Comparison of ENCODE assay signal across 8 mouse cellular contexts in the genomic region with DNA sequence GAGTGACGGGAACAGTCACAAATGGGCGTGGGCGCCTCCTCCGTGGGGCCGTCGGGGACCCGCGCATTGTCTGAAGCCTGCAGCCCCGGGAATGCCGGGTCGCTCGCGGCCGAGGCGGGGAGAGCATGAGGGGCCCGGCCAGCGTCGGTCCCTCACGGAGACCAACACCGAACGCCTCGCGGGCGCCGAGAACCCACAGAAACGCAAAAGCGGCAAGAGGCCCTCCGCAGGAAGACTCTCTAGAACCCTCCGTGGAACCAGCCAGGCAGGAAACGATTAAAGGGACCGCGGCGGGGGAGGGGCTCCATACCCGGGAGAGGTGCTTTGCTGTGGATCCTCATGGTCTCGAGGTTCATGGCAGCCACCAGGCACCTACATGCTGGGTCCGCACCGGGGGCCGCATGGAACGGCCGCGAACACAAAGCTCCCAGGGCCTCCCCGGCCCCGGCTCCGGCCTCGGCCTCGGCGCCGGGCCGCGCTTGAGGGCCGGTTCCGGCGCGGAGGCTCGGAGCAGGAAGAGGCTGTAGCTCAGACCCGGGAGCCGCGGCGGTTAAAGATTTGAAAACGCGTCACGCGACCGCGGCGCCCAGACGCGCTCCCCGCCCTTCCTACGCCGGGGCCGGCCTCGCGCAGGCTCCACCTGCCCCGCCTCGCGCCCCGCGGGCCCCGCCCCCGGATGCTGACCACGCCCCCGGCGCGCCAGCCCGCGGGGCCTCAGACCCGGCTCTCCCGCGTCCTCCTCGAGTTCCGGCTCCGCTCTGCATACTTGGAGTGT. TPM values are rescaled to one million over a fixed set of nuclear protein-coding genes. Genes with fewer than 3 reads are reported as not detected.
A peak's percentile ranks its signal among the peaks of the same experiment; 100 is the strongest.
DNase-seq lines count a peak whose midpoint lies in the region; ATAC-seq and TF ChIP-seq lines count a peak whose summit lies in the region.

A gene (minus strand): TSS at position 560 of the 775 bp plus-strand sequence.
A gene (plus strand): TSS at position 694 of the 775 bp plus-strand sequence.

- H3K9ac ChIP-seq in kidney, embryonic 14.5 days (ENCODE audit: low read depth, low read length): peak within 1 kb of the TSS; percentile 90
- H3K9ac ChIP-seq in limb, embryonic 15.5 days: peak within 1 kb of the TSS; percentile 81
- peak within 1 kb of the TSS; percentile 84 for H3K9ac ChIP-seq in midbrain, postnatal 0 days (replicated peaks; ENCODE audit: low read length, poor library complexity, severe bottlenecking)

- no peaks in the 10 kb centered on the region for H3K27me3 ChIP-seq in C2C12 (ENCODE audit: control insufficient read depth, insufficient read depth, insufficient read length)
- no peaks in the 10 kb centered on the region for H3K27me3 ChIP-seq in heart, embryonic 10.5 days (ENCODE audit: insufficient read depth, poor library complexity, severe bottlenecking)
- H3K27me3 ChIP-seq in kidney, embryonic 14.5 days (ENCODE audit: control insufficient read depth, insufficient read depth, low read length): no peaks in the 10 kb centered on the region
- H3K27me3 ChIP-seq in limb, embryonic 15.5 days: no peaks in the 10 kb centered on the region
- H3K27me3 ChIP-seq in midbrain, postnatal 0 days (ENCODE audit: insufficient read depth, low read length): no peaks in the 10 kb centered on the region

- peak within 1 kb of the TSS; percentile 74 for H3K4me3 ChIP-seq in C2C12 (ENCODE audit: insufficient read depth, poor library complexity, severe bottlenecking)
- peak within 1 kb of the TSS; percentile 99 for H3K4me3 ChIP-seq in embryonic fibroblast, embryonic 13.5 days (ENCODE audit: insufficient read depth, low read length)
- H3K4me3 ChIP-seq in heart, embryonic 10.5 days: peak within 1 kb of the TSS; percentile 91
- peak within 1 kb of the TSS; percentile 87 for H3K4me3 ChIP-seq in kidney, embryonic 14.5 days (ENCODE audit: low read length)
- H3K4me3 ChIP-seq in limb, embryonic 15.5 days: peak within 1 kb of the TSS; percentile 94
- H3K4me3 ChIP-seq in midbrain, postnatal 0 days (ENCODE audit: low read depth, low read length): peak within 1 kb of the TSS; percentile 87

- peak; percentile 93; the same call in 1 of the 2 replicates for TF ChIP-seq POLR2A in embryonic fibroblast, embryonic 13.5 days (IDR thresholded peaks at IDR 0.05; ENCODE audit: low read depth, low read length)

- peak; percentile 89 for DNase-seq in brain, adult 2 months (ENCODE audit: low read depth, low spot score)
- DNase-seq in heart, embryonic 10.5 days (ENCODE audit: low spot score): peak; percentile 95
- peak; percentile 94 for DNase-seq in midbrain, postnatal 0 days (ENCODE audit: low spot score)
- peak; percentile 95 for DNase-seq in spleen, postnatal 10 days (ENCODE audit: low spot score in 2 of 2)

- H3K27ac ChIP-seq in embryonic fibroblast, embryonic 13.5 days (ENCODE audit: insufficient read depth, low read length): peak within 1 kb of the TSS; percentile 50
- H3K27ac ChIP-seq in heart, embryonic 10.5 days: peak within 1 kb of the TSS; percentile 96
- H3K27ac ChIP-seq in kidney, embryonic 14.5 days (ENCODE audit: low read depth, low read length): peak within 1 kb of the TSS; percentile 77
- peak within 1 kb of the TSS; percentile 86 for H3K27ac ChIP-seq in limb, embryonic 15.5 days
- peak within 1 kb of the TSS; percentile 73 for H3K27ac ChIP-seq in midbrain, postnatal 0 days (ENCODE audit: low read depth, low read length)

- H3ac ChIP-seq in C2C12 (ENCODE audit: control insufficient read depth, insufficient read length, low read depth): peak within 1 kb of the TSS; percentile 98

- ATAC-seq in kidney, embryonic 14.5 days (ENCODE audit: low FRiP score, low TSS enrichment): peak; percentile 98
- ATAC-seq in limb, embryonic 15.5 days (ENCODE audit: insufficient number of reproducible peaks, low FRiP score, low TSS enrichment, low read depth): peak; percentile 96
- ATAC-seq in midbrain, postnatal 0 days (ENCODE audit: low FRiP score): peak; percentile 98

- peak within 1 kb of the TSS; percentile 75 for H3K4me2 ChIP-seq in kidney, embryonic 14.5 days (replicated peaks; ENCODE audit: low read depth, low read length)
- H3K4me2 ChIP-seq in limb, embryonic 15.5 days: peak within 1 kb of the TSS; percentile 69
- H3K4me2 ChIP-seq in midbrain, postnatal 0 days (ENCODE audit: low read depth, low read length, poor library complexity, severe bottlenecking): peak within 1 kb of the TSS; percentile 92

- no peaks in the 10 kb centered on the region for H3K9me3 ChIP-seq in heart, embryonic 10.5 days
- no peaks in the 10 kb centered on the region for H3K9me3 ChIP-seq in kidney, embryonic 14.5 days (ENCODE audit: control insufficient read depth, low read length)
- H3K9me3 ChIP-seq in limb, embryonic 15.5 days: no peaks in the 10 kb centered on the region
- H3K9me3 ChIP-seq in midbrain, postnatal 0 days (ENCODE audit: low read length): no peaks in the 10 kb centered on the region

- H3K79me3 ChIP-seq in C2C12 (ENCODE audit: low read depth): peaks cover 50% of the 10 kb centered on the region

- peaks cover 39% of the 10 kb centered on the region for H3K36me3 ChIP-seq in C2C12 (ENCODE audit: control insufficient read depth, insufficient read depth)
- H3K36me3 ChIP-seq in heart, embryonic 10.5 days: peaks cover 30% of the 10 kb centered on the region
- peaks cover 22% of the 10 kb centered on the region for H3K36me3 ChIP-seq in kidney, embryonic 14.5 days (ENCODE audit: control insufficient read depth, insufficient read depth, low read length)
- peaks cover 8% of the 10 kb centered on the region; the same call in 1 of the 2 replicates for H3K36me3 ChIP-seq in limb, embryonic 15.5 days
- no peaks in the 10 kb centered on the region for H3K36me3 ChIP-seq in midbrain, postnatal 0 days (ENCODE audit: insufficient read depth, low read length)

- peaks cover 6% of the 10 kb centered on the region for H3K4me1 ChIP-seq in embryonic fibroblast, embryonic 13.5 days (ENCODE audit: control insufficient read depth, insufficient read depth, low read length)
- H3K4me1 ChIP-seq in heart, embryonic 10.5 days: no peaks in the 10 kb centered on the region
- H3K4me1 ChIP-seq in kidney, embryonic 14.5 days (ENCODE audit: control insufficient read depth, insufficient read depth, low read length): no peaks in the 10 kb centered on the region
- H3K4me1 ChIP-seq in limb, embryonic 15.5 days: 0 out of 2 replicates have a peak, but pooled peaks cover 4% of the 10 kb centered on the region
- H3K4me1 ChIP-seq in midbrain, postnatal 0 days (ENCODE audit: insufficient read depth, low read length): no peaks in the 10 kb centered on the region

- peaks cover 83% of the 10 kb centered on the region for H3K79me2 ChIP-seq in C2C12 (ENCODE audit: control insufficient read depth, insufficient read depth)

- under 1% methylated on average over 76 of the region's 93 CpGs for WGBS in heart, embryonic 10.5 days
- under 1% methylated on average over 88 of the region's 93 CpGs for WGBS in kidney, embryonic 14.5 days
- WGBS in limb, embryonic 15.5 days: under 1% methylated on average over 92 of the region's 93 CpGs
- WGBS in midbrain, postnatal 0 days: under 1% methylated on average over 79 of the region's 93 CpGs

- no peak for TF ChIP-seq CTCF in C2C12 (IDR thresholded peaks at IDR 0.05; ENCODE audit: control insufficient read depth, insufficient read depth, insufficient read length)
- TF ChIP-seq CTCF in embryonic fibroblast, embryonic 13.5 days (IDR thresholded peaks at IDR 0.05; ENCODE audit: borderline replicate concordance, insufficient read depth, low read length): no peak
- TF ChIP-seq CTCF in midbrain, postnatal 0 days (IDR thresholded peaks at IDR 0.05): no peak

TF ChIP-seq in C2C12, 6 proteins besides CTCF, POLR2A, EP300 and RAD21:
- no peak for TF ChIP-seq MYOG (IDR thresholded peaks at IDR 0.05; ENCODE audit: control insufficient read depth, extremely low read depth, insufficient read length)
- TF ChIP-seq USF1 (IDR thresholded peaks at IDR 0.05; ENCODE audit: low read depth): no peak
- TF ChIP-seq MAX (IDR thresholded peaks at IDR 0.05): peak; percentile 36
- no peak for TF ChIP-seq CEBPB (IDR thresholded peaks at IDR 0.05; ENCODE audit: low read depth)

RNA-seq across cellular contexts. Expression of the first gene that starts in this region (rescaled TPM):
- 23.4 TPM for polyA plus RNA-seq in C2C12 (2012; fragmentation: generic; extraction: Trizol)
- polyA plus RNA-seq in embryonic fibroblast, embryonic 13.5 days (2011; ENCODE audit: insufficient read length, low read depth, missing spikeins): 43.9 and 57.5 TPM in 2 replicates
- polyA plus RNA-seq in heart, embryonic 10.5 days (2016; fragmentation: Nextera tagmentation; extraction: Ambion mirVana): 39.3 and 48.5 TPM in 2 replicates
- 55.5 and 64.7 TPM in 2 replicates for polyA plus RNA-seq in kidney, embryonic 14.5 days (2014; fragmentation: Nextera tagmentation; extraction: Ambion mirVana)
- 27.2 and 30.2 TPM in 2 replicates for polyA plus RNA-seq in limb, embryonic 15.5 days (2015; fragmentation: Nextera tagmentation; extraction: Ambion mirVana)
- 7.6 and 8.5 TPM in 2 replicates for total RNA-seq in midbrain, postnatal 0 days (2014; rRNA removed)
- 5.2 and 5.8 TPM in 2 replicates for polyA plus RNA-seq in midbrain, postnatal 0 days (2015; fragmentation: Nextera tagmentation; extraction: Ambion mirVana)

RNA-seq across cellular contexts. Expression of the second gene that starts in this region (rescaled TPM):
- polyA plus RNA-seq in C2C12 (2012; fragmentation: generic; extraction: Trizol): 3.5 TPM
- 17.3 and 24.6 TPM in 2 replicates for polyA plus RNA-seq in embryonic fibroblast, embryonic 13.5 days (2011; ENCODE audit: insufficient read length, low read depth, missing spikeins)
- 9.1 and 12.7 TPM in 2 replicates for polyA plus RNA-seq in heart, embryonic 10.5 days (2016; fragmentation: Nextera tagmentation; extraction: Ambion mirVana)
- polyA plus RNA-seq in kidney, embryonic 14.5 days (2014; fragmentation: Nextera tagmentation; extraction: Ambion mirVana): 12.4 and 12.6 TPM in 2 replicates
- polyA plus RNA-seq in limb, embryonic 15.5 days (2015; fragmentation: Nextera tagmentation; extraction: Ambion mirVana): 12.0 and 14.2 TPM in 2 replicates
- total RNA-seq in midbrain, postnatal 0 days (2014; rRNA removed): 10.1 and 20.0 TPM in 2 replicates
- 9.1 and 9.3 TPM in 2 replicates for polyA plus RNA-seq in midbrain, postnatal 0 days (2015; fragmentation: Nextera tagmentation; extraction: Ambion mirVana)

Comparison
In these comparisons a context has a peak if more than half of its experiments do, and no peak if none do; other contexts are left out.
1. Peak in every context shown above with its lines: DNase-seq, ATAC-seq, H3K4me3 ChIP-seq and H3K27ac ChIP-seq.